Mouse (Mus musculus) gastrocnemius, adult 18-20 months (tissue): ENCODE results near the gene Herc6. TPM values are rescaled to one million over a fixed set of nuclear protein-coding genes. Genes with fewer than 3 reads are reported as not detected.

ENCODE experiments used
- total RNA-seq, 2 experiments: library from RNA; stranded (reverse); gene quantifications; 2 replicates each; pipeline ENCODE4 v1.2.3; 2021

The Herc6 gene
- total RNA-seq, 2 experiments from 2014 or later, result 0.34 to 1.2 TPM

Other genes starting within 250 kb of the Herc6 start
- not detected for gene Vmn1r17, start 217.3 kb upstream of the Herc6 start, total RNA-seq
- gene Vmn1r18, start 185.2 kb upstream of the Herc6 start, total RNA-seq, result not detected
- not detected for gene Vmn1r19, start 177.2 kb upstream of the Herc6 start, total RNA-seq
- not detected for gene Vmn1r20, start 152.1 kb upstream of the Herc6 start, total RNA-seq
- gene Ppm1k, start 45.5 kb upstream of the Herc6 start, total RNA-seq, result 10 to 100 TPM; 13.9 to 16.0 TPM
- gene Pyurf, start 111.1 kb downstream of the Herc6 start, total RNA-seq, result 10 to 100 TPM; 11.3 to 11.6 TPM
- 10 to 100 TPM in 1 of 2 experiments, 1 to 10 TPM in 1; 9.9 to 10.6 TPM for gene Lancl2, start 121.5 kb downstream of the Herc6 start, total RNA-seq
- gene Vopp1, start 244.2 kb downstream of the Herc6 start, total RNA-seq, result 1 to 10 TPM; 4.5 to 4.7 TPM